Mouse (Mus musculus) heart, postnatal 10 days (tissue): Measurements from ENCODE around the gene Trio. TPM values are rescaled to one million over a fixed set of nuclear protein-coding genes. Genes with fewer than 3 reads are reported as not detected.
A peak's percentile ranks its signal among the peaks of the same experiment; 100 is the strongest.

Experiments used
- DNase-seq, 2 experiments: peaks; one replicate each; pipeline ENCODE4 v3.0.0; 2021
- intact Hi-C: fragments of 180-260 bp; cut with DNase I; formaldehyde crosslinking; loops from one replicate; pipeline ENCODE4 v1.15.1; 2025
- total RNA-seq, 2 experiments: library from RNA; stranded (reverse); gene quantifications; 2 replicates each; pipeline ENCODE4 v1.2.3; 2021

The Trio gene
- total RNA-seq, 2 experiments from 2014 or later = 73.8 to 88.9 TPM

GRCm38 (mm10) chr15:27954356-27954755 is 71.3 kb downstream of the Trio start:
- DNase-seq = no peak
- intact Hi-C loops = no loop called here

GRCm38 (mm10) chr15:27953570-27953969 is 72.1 kb downstream of the Trio start:
- no peak for DNase-seq
- intact Hi-C loops = no loop called here

GRCm38 (mm10) chr15:27951195-27951594 is 74.5 kb downstream of the Trio start:
- no peak for DNase-seq
- intact Hi-C loops = no loop called here

GRCm38 (mm10) chr15:27949196-27949595 is 76.5 kb downstream of the Trio start:
- intact Hi-C loops = no loop called here

GRCm38 (mm10) chr15:27947880-27948279 is 77.8 kb downstream of the Trio start:
- intact Hi-C loops = no loop called here
- no peak for DNase-seq

More at GRCm38 (mm10) chr15:27949196-27949595, 76.5 kb downstream of the Trio start:
- DNase-seq = no peak

GRCm38 (mm10) chr15:27945570-27945969 is 80.1 kb downstream of the Trio start:
- DNase-seq = no peak
- intact Hi-C loops = no loop called here

GRCm38 (mm10) chr15:27944898-27945297 is 80.8 kb downstream of the Trio start:
- intact Hi-C loops = no loop called here
- DNase-seq = no peak

GRCm38 (mm10) chr15:27943486-27944195 is 82.0 kb downstream of the Trio start:
- DNase-seq = peak; percentile 57 to 63

GRCm38 (mm10) chr15:27942148-27942847 is 83.3 kb downstream of the Trio start:
- intact Hi-C loops = loop anchor here (2.0 kb wide), 1 partner anchor 49 kb away; no protein-coding TSS in a partner anchor

More at GRCm38 (mm10) chr15:27943486-27944195, 82.0 kb downstream of the Trio start:
- intact Hi-C loops = loop anchor here (2.0 kb wide), 1 partner anchor 47 kb away; no protein-coding TSS in a partner anchor

GRCm38 (mm10) chr15:27941441-27941840 is 84.2 kb downstream of the Trio start:
- intact Hi-C loops = no loop called here
- no peak for DNase-seq

More at GRCm38 (mm10) chr15:27942148-27942847, 83.3 kb downstream of the Trio start:
- DNase-seq = peak; percentile 58 to 59

GRCm38 (mm10) chr15:27941020-27941419 is 84.6 kb downstream of the Trio start:
- no peak for DNase-seq
- intact Hi-C loops = no loop called here

- DNase-seq = no peak
- intact Hi-C loops = no loop called here
Observed at GRCm38 (mm10) chr15:27940032-27940431, 85.6 kb downstream of the Trio start.

GRCm38 (mm10) chr15:27938886-27939285 is 86.8 kb downstream of the Trio start:
- DNase-seq = no peak

GRCm38 (mm10) chr15:27937861-27938833 is 87.5 kb downstream of the Trio start:
- DNase-seq = no peak
- intact Hi-C loops = no loop called here

More at GRCm38 (mm10) chr15:27938886-27939285, 86.8 kb downstream of the Trio start:
- intact Hi-C loops = no loop called here

- intact Hi-C loops = no loop called here
- peak; percentile 64 to 68 for DNase-seq
Observed at GRCm38 (mm10) chr15:27937003-27937860, 88.4 kb downstream of the Trio start.

- peak in 1 of 2 experiments; percentile 41 for DNase-seq
- intact Hi-C loops = no loop called here
Observed at GRCm38 (mm10) chr15:27935772-27936746, 89.6 kb downstream of the Trio start.

GRCm38 (mm10) chr15:27933270-27933669 is 92.4 kb downstream of the Trio start:
- intact Hi-C loops = no loop called here
- DNase-seq = no peak

- DNase-seq = no peak
- intact Hi-C loops = no loop called here
Observed at GRCm38 (mm10) chr15:27931891-27932290, 93.8 kb downstream of the Trio start.
